Mouse (Mus musculus): ENCODE measurements around the gene Yars.
A peak's percentile ranks its signal among the peaks of the same experiment; 100 is the strongest.

Gene Yars

DNA sequence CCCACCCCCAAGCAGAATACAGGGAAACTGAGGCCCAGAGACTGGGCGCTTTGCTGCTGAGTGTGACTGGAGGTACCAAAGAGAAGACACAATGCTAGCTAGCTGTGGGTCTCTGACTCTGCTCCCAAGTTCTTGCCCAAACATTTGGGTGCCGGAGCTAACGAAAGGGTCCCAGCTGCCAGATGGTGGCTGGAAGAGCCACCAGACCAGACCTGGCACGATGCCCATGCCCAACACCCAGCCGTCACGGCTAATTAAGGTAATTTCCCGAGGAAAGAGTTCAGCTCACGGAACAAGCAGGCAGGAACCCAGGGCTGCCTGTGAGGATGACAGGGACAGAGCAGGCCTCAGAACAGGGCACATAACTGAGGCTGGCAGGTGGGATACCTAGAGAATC, 38.4 kb downstream of the Yars start:
- DNase-seq (ENCODE audit: low spot score): no peak

GRCm38 (mm10) chr4:129230926-129231325, 41.4 kb downstream of the Yars start:
- DNase-seq (ENCODE audit: low spot score): no peak

DNA sequence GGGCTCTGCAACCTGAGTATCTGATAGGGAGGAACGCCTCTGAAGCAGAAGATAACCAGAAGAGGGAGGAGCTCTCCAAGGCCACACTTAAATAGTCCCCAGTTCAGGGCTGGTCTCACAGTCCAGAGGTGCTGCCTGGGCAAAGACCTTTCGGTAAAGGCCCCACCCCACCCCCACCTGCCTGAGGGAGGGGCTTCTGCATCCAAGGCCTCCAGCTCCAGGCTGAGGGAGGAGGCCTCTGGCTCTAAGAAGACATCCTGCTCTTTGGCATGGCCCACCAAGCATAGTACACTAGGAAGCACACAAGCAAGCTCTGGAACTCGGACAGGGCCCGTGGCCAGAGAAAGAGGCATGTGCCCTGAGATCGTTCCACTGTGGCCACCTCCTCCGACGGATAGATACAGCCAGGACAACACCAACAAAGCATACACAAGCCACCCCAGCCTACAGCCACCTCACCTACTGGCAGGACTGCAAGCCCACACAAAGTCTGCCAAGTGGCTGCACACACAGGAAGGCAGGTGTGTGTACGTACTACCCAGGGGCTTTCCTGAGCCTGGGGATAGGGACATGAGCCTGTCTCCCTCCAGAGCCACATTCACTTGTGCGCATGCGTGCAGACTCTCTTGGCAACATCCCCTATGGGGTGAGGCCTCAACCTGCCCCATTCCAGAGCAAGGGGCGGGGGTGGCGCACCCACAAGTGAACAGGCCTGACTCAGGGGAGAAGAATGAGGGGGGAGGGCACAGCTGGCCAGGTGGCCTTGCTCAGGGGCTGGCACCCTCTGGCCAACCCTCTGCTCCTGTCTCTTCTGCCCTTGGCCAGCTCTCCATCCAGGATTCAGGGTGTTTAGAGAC, 42.3 kb downstream of the Yars start:
- no peak for DNase-seq (ENCODE audit: low spot score)

GRCm38 (mm10) chr4:129232561-129233360, 43.2 kb downstream of the Yars start:
- DNase-seq (ENCODE audit: low spot score): no peak

DNA sequence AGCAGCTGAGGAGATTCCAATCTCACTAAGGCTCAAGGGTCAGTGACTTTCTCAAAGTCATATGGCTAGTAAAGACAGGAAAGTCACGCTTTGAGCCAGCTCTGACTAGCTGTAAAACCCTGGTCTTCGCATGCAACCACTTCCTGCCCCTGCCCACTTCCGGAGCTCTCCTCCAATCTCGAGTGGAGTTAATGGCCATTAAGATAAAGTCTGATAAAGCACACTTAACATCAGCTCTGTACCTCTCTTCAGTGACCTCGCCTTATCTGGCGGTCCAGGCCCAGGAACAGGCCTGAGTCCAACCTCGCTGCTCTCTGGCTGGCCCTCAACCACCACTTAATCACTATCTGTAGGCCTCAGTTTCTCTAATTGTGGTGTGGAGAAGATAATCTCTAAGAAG, 44.9 kb downstream of the Yars start:
- peak; percentile 68 for DNase-seq (ENCODE audit: low spot score)

- peak; percentile 87 for DNase-seq (ENCODE audit: low spot score)
These were observed 45.6 kb downstream of the Yars start for GRCm38 (mm10) chr4:129235147-129235546.

DNA sequence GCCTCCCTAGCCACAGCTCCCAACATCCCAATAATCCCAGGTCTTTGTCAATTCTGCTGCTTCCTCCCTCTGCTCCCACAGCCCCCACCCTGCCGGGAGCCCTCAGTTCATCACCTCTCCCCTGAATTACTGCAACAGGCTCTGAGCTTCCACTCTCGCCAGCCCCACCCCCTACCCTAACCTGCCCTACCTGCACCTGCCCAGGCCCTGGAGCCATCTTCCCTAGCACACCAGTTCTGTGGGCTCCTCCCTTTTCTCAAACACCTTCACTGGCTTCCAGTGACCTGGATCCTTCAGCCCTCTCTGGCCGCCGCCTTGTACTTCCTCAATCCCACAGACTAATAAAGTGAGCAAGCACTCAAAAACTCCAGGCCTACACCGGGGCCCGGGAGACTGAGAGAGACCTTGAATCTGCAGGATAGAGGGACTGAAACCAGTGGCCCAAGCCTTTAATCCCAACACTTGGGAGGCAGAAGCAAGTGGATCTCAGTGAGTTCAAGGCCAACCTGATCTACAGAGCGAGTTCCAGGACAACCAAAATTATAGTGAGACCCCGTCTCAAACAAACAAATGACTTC, 46.8 kb downstream of the Yars start:
- no peak for DNase-seq (ENCODE audit: low spot score)

DNA sequence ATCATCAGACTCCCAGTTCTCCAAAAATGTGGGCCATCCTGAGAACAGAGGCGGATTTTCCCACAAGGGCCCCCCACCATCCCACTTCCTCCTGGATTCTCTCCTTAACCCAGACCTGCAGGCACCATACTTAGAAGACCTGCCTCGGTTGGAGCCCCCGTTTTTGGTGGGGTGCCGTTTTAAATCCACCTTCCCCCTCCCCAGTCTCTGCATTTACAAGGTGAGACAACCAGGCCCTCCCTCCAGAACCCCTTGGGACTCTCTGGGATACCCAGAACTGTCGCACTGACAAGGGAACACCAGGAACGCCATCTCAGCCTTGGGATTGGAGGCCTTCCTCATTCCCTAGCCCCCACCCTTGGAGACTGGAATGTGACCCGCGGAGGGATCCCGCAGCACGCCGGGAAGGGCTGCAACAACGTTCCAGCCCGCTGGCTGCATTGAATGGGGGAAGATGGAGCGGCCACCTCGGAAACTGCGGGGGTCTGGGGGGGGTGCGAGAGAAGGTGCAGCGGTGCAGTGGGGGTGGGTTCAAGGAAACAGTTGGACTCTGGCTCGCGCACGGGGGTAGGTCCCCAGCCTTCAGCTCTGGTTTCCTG, 48.4 kb downstream of the Yars start:
- no peak for DNase-seq (ENCODE audit: low spot score)

DNA sequence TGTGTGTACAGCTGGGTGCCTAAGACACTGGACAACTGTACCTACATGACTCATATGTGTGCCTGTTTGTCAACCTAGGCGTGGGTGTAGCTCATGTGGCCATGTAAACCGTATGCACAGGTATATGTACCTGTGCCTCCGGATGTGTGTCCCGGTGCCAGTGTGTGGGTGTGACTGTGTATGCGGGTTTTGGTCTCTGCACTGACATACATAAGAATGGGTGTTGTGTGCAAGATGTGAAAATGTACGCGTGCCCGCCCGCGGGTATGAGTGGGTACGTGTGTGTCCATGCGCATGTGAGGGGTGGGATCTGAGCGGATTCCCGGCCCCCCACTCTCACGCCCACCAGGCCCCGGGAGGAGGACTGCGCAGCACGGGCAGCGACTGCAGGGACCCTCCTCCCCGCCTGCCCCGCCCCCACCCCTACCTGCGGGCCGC, 49.0 kb downstream of the Yars start:
- DNase-seq (ENCODE audit: low spot score): no peak

GRCm38 (mm10) chr4:129239075-129239474, 49.5 kb downstream of the Yars start:
- peak; percentile 64 for DNase-seq (ENCODE audit: low spot score)

- no peak for DNase-seq (ENCODE audit: low spot score)
These were observed 52.3 kb downstream of the Yars start for GRCm38 (mm10) chr4:129241898-129242297.

DNA sequence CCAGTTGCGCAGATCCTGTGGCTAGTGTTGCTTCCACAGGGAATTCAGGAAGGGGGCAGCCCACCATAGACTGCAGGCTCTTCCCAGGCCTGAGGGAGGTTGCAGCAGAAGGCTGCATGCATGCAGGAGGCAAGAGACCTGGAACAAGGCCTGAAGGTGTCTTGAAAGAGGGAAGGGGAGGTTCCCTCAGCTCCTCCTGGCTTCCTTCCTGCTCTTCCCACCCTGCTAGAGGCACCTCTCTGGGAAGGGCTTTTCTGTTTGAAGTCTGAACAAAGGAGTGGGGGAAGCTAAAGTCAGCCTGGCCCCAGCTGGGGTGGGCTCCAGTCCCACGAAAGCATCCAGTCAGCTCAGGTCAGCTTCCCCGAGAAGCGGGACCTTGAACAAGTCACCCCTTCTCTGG, 52.8 kb downstream of the Yars start:
- DNase-seq (ENCODE audit: low spot score): no peak

GRCm38 (mm10) chr4:129242761-129243160, 53.2 kb downstream of the Yars start:
- no peak for DNase-seq (ENCODE audit: low spot score)

DNA sequence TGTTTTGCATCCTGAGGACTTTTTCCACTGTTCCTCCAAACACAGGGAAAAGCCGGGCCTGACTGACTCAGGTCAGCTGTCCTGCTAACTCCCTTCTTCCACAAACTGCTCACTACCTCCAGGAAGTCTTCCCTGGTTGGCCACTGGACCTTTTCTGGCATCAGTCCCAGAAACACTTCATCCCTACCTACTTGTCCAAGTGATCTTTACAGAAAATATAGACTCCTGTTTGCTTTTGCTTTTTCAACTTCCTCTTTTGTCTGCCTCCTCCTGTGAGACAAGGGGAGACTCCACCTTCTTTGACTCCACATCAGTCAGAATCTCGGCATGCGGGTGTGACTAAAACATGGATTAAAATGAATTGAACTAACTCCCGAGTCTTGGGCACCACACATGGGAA, 55.2 kb downstream of the Yars start:
- no peak for DNase-seq (ENCODE audit: low spot score)

GRCm38 (mm10) chr4:129246360-129247301, 57.1 kb downstream of the Yars start:
- no peak for DNase-seq (ENCODE audit: low spot score)

- DNase-seq (ENCODE audit: low spot score): no peak
These were observed 58.1 kb downstream of the Yars start for GRCm38 (mm10) chr4:129247381-129248242.

GRCm38 (mm10) chr4:129248243-129248767, 58.7 kb downstream of the Yars start:
- DNase-seq (ENCODE audit: low spot score): no peak

- DNase-seq (ENCODE audit: low spot score): no peak
These were observed 59.7 kb downstream of the Yars start for GRCm38 (mm10) chr4:129249288-129249687.

- no peak for DNase-seq (ENCODE audit: low spot score)
These were observed 61.4 kb downstream of the Yars start for GRCm38 (mm10) chr4:129250759-129251481.
